10 mouse cellular contexts compared by ENCODE assay signal in the genomic region with DNA sequence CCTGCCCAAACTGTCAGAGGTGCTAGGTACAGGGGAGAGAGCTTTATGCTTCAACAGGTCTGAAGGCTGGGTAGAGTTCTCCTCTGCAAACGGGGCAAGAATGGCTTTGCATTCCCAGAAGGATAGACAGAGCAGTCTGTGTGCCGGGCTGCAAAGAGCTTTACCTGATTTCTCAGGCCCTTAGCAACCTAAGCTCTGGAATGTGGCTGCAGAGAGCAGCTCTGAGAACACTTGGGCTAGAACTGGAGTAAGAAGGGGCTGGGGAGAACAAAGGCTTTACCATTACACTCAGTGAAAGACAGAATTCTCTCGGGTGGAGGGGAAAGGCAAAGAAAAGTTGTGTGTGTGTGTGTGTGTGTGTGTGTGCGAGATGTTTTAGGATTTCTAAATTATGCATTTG. TPM values are rescaled to one million over a fixed set of nuclear protein-coding genes. Genes with fewer than 3 reads are reported as not detected.
DNase-seq lines count a peak whose midpoint lies in the region; ATAC-seq lines count a peak whose summit lies in the region.
"Had no signal": no experiment of that assay in that cellular context is flagged by ENCODE, and none has a peak within 500 bp of the region (broad histone marks: within the 10 kb centered on the region; RNA-seq: fewer than 3 reads in every experiment).

No protein-coding gene starts in this region.

- H3K27me3 ChIP-seq in limb, embryonic 10.5 days (ENCODE audit: low read depth, poor library complexity, severe bottlenecking): no peaks in the 10 kb centered on the region
- H3K27me3 ChIP-seq in neural tube, embryonic 15.5 days (replicated peaks): no peaks in the 10 kb centered on the region

- 0 out of 2 replicates have a peak, but pooled peaks cover 3% of the 10 kb centered on the region for H3K36me3 ChIP-seq in limb, embryonic 10.5 days
- H3K36me3 ChIP-seq in neural tube, embryonic 15.5 days: peaks cover 4% of the 10 kb centered on the region; the same call in 1 of the 2 replicates

- DNase-seq in embryo, embryonic 10.5 days (ENCODE audit: low spot score): peak; percentile 21
- no peak for DNase-seq in embryo, embryonic 9.5 days (ENCODE audit: extremely low spot score)
- DNase-seq in lung, postnatal 36 days: peak; percentile 15
- no peak for DNase-seq in lung, postnatal 4 days
- no peak for DNase-seq in limb, embryonic 10.5 days (ENCODE audit: low spot score)
- no peak for DNase-seq in adrenal gland, postnatal 36 days
- no peak for DNase-seq in gastrocnemius, postnatal 25 days
- DNase-seq: gastrocnemius, adult 2 months had no signal

- 70% methylated on average over 4 of the region's 4 CpGs for WGBS in limb, embryonic 10.5 days
- WGBS in neural tube, embryonic 15.5 days: 29% methylated on average over 4 of the region's 4 CpGs

- no peak overlapping the region for H3K4me3 ChIP-seq in limb, embryonic 10.5 days
- H3K4me3 ChIP-seq in neural tube, embryonic 15.5 days (replicated peaks): no peak overlapping the region

- no peak overlapping the region for H3K4me2 ChIP-seq in neural tube, embryonic 15.5 days

- H3K27ac ChIP-seq in limb, embryonic 10.5 days: peak overlapping the region; percentile 59; the same call in 1 of the 2 replicates
- peak overlapping the region; percentile 63 for H3K27ac ChIP-seq in neural tube, embryonic 15.5 days (replicated peaks)
- H3K27ac ChIP-seq: gastrocnemius, adult 2 months; liver, embryonic 14.5 days had no signal

- H3K9me3 ChIP-seq in limb, embryonic 10.5 days (replicated peaks): no peaks in the 10 kb centered on the region
- H3K9me3 ChIP-seq in neural tube, embryonic 15.5 days (replicated peaks): no peaks in the 10 kb centered on the region

- no peak overlapping the region for H3K9ac ChIP-seq in neural tube, embryonic 15.5 days (replicated peaks)
- H3K9ac ChIP-seq: liver, embryonic 14.5 days had no signal

- peaks cover 11% of the 10 kb centered on the region for H3K4me1 ChIP-seq in limb, embryonic 10.5 days
- peaks cover 25% of the 10 kb centered on the region for H3K4me1 ChIP-seq in neural tube, embryonic 15.5 days

- ATAC-seq in neural tube, embryonic 15.5 days (ENCODE audit: low FRiP score): no peak

RNA-seq across cellular contexts. Expression of a gene that starts 59.1 kb away (rescaled TPM):
- 109 and 113 TPM in 2 replicates for polyA plus RNA-seq in limb, embryonic 10.5 days (2016; fragmentation: Nextera tagmentation; extraction: Ambion mirVana)
- polyA plus RNA-seq in neural tube, embryonic 15.5 days (2015; fragmentation: Nextera tagmentation; extraction: Ambion mirVana): 66.2 and 77.0 TPM in 2 replicates
- 10 to 100 TPM; 71.8 to 82.4 TPM for total RNA-seq in adrenal gland, postnatal 36 days (2021)
- 10 to 100 TPM; 42.9 to 47.6 TPM for total RNA-seq in gastrocnemius, postnatal 25 days (2021)

Comparison
In these comparisons a context has a peak if more than half of its experiments do, and no peak if none do; other contexts are left out.
1. DNase-seq: peak in embryo, embryonic 10.5 days (single experiment) and lung, postnatal 36 days (single experiment); none in embryo, embryonic 9.5 days (single experiment), lung, postnatal 4 days (0 of 2), limb, embryonic 10.5 days (single experiment), adrenal gland, postnatal 36 days (0 of 2) and gastrocnemius, postnatal 25 days (single experiment).